Mouse (Mus musculus): ENCODE data around the gene Olfr67.
"Not testable (repeated sequence)": the region's sequence is repeated elsewhere in the genome, so short reads cannot be mapped to it uniquely, and the experiment has no call there.

Gene Olfr67

DNA sequence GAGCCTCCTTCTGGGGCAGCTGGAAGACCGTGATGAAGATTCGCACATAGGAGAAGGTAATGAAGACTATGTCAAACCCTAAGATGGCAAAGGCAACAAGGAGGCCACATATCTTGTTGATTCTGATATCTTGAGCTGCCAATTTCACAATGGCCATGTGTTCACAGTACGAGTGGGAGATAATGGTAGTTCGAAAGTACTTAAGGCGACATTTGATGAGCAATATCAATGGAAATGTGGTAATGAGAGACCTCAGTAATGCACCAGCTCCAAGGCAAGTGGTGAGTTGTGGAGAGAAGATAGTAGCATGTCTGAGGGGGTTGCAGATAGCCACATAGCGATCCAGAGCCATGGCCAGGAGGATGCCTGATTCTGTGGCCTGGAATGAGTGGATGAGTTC lies 23.9 kb downstream of the Olfr67 start:
- DNase-seq = not testable (repeated sequence)

DNA sequence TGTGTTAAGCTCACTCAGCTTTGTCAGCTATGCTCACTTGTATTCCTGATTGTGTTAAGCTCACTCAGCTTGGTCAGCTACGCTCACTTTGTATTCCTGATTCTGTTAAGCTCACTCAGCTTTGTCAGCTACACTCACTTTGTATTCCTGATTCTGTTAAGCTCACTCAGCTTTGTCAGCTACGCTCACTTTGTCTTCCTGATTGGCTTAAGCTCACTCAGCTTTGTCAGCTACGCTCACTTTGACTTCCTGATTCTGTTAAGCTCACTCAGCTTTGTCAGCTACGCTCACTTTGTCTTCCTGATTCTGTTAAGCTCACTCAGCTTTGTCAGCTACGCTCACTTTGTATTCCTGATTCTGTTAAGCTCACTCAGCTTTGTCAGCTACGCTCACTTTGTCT lies 29.4 kb downstream of the Olfr67 start:
- not testable (repeated sequence) for DNase-seq

DNA sequence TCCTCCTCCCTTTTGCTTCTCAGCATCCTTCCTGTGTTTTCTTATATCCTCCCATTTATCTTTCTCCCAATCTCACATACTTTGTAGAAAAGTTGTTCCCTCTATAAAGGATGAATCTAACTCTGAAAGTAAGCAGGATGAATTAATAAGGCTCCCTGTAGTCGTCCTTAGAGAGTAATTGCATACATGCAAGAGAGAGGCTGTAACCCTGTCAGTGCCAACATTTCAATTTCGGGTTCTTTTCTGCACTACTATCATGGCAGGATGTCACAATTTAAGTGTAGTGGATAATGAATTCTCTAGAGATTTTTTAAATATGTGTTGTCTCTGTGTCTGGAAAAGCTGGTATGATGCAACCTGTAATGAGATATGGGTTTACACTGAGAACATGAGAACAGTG lies 34.4 kb downstream of the Olfr67 start, which contains the start of gene Olfr630:
Gene Olfr630, minus strand, starts transcription at position 101 of the 400 bp plus-strand sequence.
- DNase-seq = no peak

GRCm38 (mm10) chr7:103744843-103745242 lies 46.8 kb downstream of the Olfr67 start, which contains the start of gene Olfr629:
Gene Olfr629 (minus strand): TSS chr7:103744943.
- DNase-seq = no peak
